Mouse (Mus musculus): ENCODE results near the gene Abca2. TPM values are rescaled to one million over a fixed set of nuclear protein-coding genes. Genes with fewer than 3 reads are reported as not detected.

Gene Abca2
- total RNA-seq, 2 experiments from 2014 or later = 10.8 to 34.7 TPM

DNA sequence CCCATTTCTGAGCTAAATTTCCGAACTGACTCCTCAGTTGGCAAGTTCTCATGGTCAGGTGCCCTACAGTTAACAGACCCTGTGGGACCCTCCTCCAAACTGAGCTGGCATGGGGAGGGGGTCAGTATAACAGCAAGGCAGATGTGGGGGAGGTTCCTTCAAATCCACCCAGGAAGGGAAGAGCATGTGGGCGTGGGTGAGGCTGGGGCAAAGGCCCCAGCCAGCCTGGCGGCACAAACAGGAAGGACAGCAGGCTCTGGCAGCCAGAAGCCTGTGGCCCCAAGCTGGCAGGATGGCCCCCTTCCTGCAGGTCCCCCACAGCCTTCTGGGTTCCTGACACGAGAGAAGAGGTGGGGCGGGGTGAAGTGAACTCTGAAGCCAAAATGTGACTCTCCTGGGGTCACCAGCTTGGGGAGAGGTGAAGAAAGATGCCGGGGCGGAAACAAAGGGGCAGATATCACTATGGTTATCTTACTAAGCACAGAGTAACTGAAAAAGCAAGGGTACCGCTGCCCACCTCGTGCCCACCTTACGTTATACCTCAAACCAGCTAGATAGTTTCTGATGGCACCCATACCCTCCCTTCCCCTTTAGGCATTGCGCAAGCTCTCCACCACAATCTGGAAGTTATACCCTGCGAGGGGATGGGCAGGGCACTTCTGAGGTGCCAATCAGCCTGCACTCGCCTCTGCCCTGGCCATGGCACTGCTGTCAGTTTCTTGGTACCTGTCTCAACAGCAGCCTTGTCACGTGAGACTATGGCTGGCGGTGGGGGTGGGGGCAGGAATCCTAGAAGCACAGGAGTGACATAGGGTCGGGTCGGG is 5.7 kb upstream of the Abca2 start, which contains the start of gene Fut7:
Fut7 (plus strand) TSS at position 681 of the 824 bp plus-strand sequence.
- peak; percentile 43; the same call in 1 of the 2 replicates for ATAC-seq (replicated peaks; ENCODE audit: low FRiP score, low TSS enrichment, poor library complexity, severe bottlenecking)

GRCm38 (mm10) chr2:25423626-25424025 is 4.9 kb upstream of the Abca2 start:
- no peak for ATAC-seq (replicated peaks; ENCODE audit: low FRiP score, low TSS enrichment, poor library complexity, severe bottlenecking)

DNA sequence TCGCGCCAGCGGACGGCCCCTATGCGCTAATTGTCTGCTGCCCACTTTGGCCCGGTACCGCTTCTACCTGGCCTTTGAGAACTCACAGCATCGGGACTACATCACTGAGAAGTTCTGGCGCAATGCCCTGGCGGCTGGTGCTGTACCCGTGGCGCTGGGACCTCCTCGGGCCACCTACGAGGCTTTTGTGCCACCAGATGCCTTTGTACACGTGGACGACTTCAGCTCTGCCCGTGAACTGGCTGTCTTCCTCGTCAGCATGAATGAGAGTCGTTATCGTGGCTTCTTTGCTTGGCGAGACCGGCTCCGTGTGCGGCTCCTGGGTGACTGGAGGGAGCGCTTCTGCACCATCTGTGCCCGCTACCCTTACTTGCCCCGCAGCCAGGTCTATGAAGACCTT is 3.0 kb upstream of the Abca2 start:
- ATAC-seq (replicated peaks; ENCODE audit: low FRiP score, low TSS enrichment, poor library complexity, severe bottlenecking) = no peak

DNA sequence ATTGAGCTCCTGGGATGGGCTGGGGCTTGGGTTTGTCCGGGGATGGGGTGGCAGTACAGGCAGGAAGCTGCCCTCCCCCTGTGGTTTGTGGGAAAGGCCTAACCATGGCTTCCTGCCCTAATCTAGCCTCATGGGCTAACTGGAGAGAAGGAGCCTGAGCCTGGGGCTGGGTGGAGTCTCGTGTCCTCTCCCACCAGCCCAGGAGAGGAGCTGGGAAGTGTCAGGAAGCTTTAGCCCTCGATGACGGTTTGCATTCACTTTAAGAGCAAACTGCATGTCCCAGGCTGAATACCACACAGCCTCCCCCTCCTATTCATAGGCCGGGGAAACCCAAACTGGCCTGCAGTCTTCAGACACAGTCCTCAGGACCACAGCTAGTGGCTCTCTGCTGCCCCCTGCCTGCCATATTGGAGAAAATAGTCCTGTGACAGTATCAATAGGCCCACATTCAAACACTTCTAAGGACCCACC is 1.7 kb upstream of the Abca2 start:
- ATAC-seq (replicated peaks; ENCODE audit: low FRiP score, low TSS enrichment, poor library complexity, severe bottlenecking) = peak; percentile 54

DNA sequence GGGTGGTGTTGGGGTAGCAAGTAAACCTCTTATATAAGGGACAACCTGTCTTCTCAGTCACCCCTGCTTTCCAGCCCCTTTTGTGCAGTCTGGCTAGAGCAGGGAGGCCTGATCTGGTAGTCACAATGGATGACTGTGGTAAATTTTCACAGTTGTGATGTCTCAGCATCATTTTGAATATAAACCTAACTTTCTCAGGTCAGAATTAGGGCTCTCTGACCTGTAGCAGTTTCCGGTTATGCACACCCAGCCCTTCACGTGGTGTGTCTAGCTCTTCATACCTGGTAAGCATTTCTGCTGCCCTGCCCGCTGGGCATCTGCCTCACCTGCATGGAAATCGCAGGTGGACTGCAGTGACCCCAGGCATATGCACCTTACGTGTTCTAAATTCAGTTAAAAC is 1.2 kb upstream of the Abca2 start:
- ATAC-seq (replicated peaks; ENCODE audit: low FRiP score, low TSS enrichment, poor library complexity, severe bottlenecking) = no peak

DNA sequence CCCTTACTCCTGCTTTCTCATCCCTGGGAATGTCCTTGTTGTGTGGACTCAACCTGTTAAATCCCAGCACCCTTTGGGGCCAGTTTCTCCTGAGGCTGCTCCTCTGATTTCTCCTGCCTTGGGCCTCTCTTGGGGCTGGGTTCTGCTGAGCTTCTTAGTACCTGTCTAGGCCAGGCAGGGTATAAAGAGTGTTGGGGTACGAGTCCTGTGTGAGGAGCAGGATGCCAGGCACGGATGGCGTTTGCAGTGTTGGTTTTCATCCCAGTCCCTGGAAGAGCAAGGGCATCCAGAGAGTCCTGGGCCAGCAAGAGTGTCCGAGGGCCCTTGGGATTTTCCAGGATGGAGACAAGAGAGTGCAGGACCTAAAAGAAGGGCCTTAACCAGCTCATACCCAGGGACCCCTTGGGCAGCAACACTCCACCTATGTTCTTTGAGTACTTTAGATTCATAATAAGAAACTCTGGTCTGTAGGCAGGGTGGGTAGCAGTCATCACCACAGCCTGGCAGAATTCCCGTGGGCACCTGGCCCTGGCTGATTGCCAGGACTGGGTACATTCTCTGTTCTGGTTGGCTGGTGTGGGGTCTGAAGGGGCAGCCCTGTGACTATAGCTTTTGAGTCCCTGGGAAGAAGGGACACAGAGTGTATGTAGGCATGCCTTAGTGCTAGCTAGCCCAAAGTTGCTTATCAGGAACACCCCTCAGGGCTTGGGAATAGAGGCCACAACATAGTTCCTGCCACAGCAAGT is 1.1 kb downstream of the Abca2 start:
- ATAC-seq (replicated peaks; ENCODE audit: low FRiP score, low TSS enrichment, poor library complexity, severe bottlenecking) = no peak

- no peak for ATAC-seq (replicated peaks; ENCODE audit: low FRiP score, low TSS enrichment, poor library complexity, severe bottlenecking)
These were observed 2.1 kb downstream of the Abca2 start for GRCm38 (mm10) chr2:25430395-25431233.

GRCm38 (mm10) chr2:25431308-25431855 is 2.9 kb downstream of the Abca2 start:
- ATAC-seq (replicated peaks; ENCODE audit: low FRiP score, low TSS enrichment, poor library complexity, severe bottlenecking) = no peak

- ATAC-seq (replicated peaks; ENCODE audit: low FRiP score, low TSS enrichment, poor library complexity, severe bottlenecking) = peak; percentile 53
These were observed 4.0 kb downstream of the Abca2 start for GRCm38 (mm10) chr2:25432326-25433098.

DNA sequence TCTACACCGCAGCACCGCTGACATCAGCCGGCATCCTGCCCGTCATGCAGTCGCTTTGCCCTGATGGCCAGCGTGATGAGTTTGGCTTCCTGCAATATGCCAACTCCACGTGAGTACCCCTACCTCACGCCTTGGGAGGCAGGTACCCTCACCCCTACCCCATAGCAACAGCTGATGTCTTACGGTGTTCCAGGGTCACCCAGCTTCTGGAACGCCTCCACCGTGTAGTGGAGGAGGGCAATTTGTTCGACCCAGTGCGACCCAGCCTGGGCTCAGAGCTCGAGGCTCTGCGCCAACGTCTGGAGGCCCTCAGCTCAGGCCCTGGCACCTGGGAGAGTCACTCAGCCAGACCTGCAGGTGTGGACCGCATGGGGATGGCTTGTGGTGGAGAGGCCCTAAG is 4.6 kb downstream of the Abca2 start:
- no peak for ATAC-seq (replicated peaks; ENCODE audit: low FRiP score, low TSS enrichment, poor library complexity, severe bottlenecking)

DNA sequence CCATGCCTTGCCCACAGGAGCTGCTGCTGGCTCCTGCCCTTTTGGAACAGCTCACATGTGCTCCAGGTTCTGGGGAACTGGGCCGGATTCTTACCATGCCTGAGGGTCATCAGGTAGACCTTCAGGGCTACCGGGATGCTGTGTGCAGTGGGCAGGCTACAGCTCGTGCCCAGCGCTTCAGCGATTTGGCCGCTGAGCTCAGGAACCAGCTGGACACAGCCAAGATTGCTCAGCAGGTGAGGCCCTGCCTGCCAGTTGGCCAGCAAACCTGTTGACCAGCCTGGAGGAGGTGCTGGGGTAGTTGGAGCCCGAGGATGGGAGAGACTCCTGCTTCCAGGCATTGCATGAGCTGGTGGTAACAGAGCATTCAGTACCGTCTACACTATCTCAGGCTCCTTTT is 5.8 kb downstream of the Abca2 start:
- no peak for ATAC-seq (replicated peaks; ENCODE audit: low FRiP score, low TSS enrichment, poor library complexity, severe bottlenecking)

DNA sequence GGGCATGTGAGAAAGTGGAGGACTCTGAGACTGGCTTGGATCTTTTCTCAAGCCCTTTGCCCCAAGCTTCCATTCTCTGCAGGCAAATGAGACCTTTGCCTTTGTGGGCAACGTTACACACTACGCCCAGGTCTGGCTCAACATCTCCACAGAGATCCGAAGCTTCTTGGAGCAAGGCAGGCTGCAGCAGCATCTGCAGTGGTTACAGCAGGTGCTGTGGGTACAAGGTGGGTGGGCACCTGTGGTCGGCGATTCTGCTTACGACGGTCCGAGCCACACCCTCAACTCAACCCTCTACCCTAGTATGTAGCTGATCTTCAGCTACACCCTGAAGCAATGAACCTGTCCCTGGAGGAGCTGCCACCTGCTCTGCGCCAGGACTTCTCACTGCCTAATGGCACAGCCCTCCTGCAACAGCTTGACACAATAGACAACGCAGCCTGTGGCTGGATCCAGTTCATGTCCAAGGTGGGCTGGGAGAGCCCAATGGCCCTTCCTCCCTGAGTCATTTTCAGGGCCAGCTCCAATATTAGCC is 7.8 kb downstream of the Abca2 start:
- ATAC-seq (replicated peaks; ENCODE audit: low FRiP score, low TSS enrichment, poor library complexity, severe bottlenecking) = no peak

- ATAC-seq (replicated peaks; ENCODE audit: low FRiP score, low TSS enrichment, poor library complexity, severe bottlenecking) = no peak
These were observed 12.6 kb downstream of the Abca2 start for GRCm38 (mm10) chr2:25441067-25441466.

GRCm38 (mm10) chr2:25442682-25443081 is 14.2 kb downstream of the Abca2 start:
- ATAC-seq (replicated peaks; ENCODE audit: low FRiP score, low TSS enrichment, poor library complexity, severe bottlenecking) = no peak

DNA sequence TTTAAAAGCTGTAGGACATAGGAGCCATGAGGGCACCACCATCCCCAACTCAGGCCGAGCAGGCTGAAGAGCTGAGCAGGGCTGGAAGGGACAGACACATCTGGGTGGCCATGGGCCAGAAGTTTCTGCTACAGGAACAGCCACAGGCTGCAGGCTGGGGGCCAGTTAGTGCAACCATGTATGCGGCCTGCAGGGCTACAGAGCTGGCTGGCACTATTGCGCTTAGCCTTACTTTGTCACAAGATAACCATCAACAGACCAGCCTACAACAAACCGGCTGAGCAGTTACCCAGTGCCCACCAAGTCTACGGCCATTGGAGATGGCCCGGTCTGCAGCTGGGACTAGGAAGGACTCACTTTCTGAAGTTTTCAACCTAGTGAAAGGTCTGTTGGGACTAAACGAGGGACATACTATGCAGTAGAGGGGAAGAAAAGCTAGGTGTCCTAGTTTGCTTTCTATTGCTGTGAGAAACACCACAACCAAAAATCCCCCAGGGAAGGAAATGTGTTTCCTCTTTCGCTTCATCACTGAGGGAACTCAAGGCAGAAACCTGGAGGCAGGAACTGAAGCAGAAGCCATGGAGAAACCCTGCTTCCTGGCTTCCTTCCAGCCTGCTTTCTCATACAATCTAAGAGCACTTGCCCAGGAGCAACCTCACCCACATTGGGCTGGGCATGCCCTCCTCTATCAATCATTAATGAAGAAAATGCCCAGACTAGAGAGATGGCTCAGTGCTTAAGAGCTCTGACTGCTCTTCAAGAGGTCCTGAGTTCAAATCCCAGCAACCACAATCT is 22.5 kb downstream of the Abca2 start:
- peak; percentile 69 for ATAC-seq (replicated peaks; ENCODE audit: low FRiP score, low TSS enrichment, poor library complexity, severe bottlenecking)

DNA sequence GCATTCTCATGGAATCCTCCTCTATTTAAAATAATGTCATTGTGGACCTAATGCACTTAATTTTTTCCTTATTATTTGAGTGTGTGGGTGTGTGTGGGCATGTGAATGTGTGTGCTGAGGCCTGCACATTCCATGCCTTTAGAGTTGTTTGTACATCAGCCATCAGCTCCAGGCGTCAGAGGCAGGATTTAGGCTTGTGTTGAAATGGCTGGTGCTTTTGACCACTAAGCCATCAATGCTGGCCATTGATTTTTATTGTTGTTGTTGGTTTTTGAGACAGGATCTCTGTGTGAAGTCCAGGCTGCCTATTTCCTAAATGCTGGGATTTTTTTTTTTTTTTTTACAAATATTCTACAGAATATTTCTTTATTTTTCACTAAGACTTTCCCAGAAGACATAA is 24.4 kb downstream of the Abca2 start:
- ATAC-seq (replicated peaks; ENCODE audit: low FRiP score, low TSS enrichment, poor library complexity, severe bottlenecking) = no peak

DNA sequence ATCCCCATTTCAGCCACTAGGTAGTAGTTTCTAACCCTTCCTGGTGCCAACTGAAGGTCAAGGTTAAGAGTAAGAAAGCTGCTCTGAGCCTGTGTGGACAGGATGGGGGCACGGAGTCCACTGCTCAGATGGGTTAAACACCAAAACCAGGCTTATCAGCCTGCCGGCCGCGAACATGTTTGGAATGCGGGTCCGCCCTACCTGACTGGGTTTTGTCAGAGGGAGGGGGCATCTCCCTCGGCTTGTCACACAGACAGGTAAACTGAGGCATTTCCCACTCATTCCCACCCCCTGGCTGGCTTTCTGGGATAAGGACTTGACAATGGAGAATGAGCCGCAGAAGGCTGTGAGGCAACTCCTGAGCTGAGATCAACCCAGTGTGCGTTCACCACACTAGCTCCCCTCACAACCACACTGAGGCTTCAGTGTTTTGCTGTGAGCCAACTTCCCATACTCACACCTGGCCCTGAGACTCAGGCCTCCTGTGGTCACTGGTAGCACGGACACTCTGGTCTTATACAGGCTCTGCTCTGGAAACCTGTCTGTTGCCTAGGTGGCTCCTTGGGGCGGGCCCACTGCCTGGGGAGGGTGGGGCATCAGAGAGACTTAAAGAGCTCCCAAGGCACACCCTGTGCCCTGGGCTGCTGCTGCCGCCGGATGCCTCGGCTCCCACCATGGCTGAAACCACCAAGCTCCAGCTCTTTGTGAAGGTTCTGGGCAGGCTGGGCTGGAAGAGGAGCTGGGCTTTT is 27.9 kb downstream of the Abca2 start, which contains the start of gene Clic3:
Clic3 (plus strand) TSS at position 634 of the 749 bp plus-strand sequence.
- ATAC-seq (replicated peaks; ENCODE audit: low FRiP score, low TSS enrichment, poor library complexity, severe bottlenecking) = no peak
